ENCODE assay signal across 25 mouse cellular contexts in genomic region chr7:101624283-101624682, GRCm38 (mm10). TPM values are rescaled to one million over a fixed set of nuclear protein-coding genes. Genes with fewer than 3 reads are reported as not detected.
"Had no signal": no experiment of that assay in that cellular context is flagged by ENCODE, and none has a peak within 500 bp of the region (broad histone marks: within the 10 kb centered on the region; RNA-seq: fewer than 3 reads in every experiment).

No protein-coding gene starts in this region.

- ATAC-seq: liver, postnatal 0 days; lung, postnatal 0 days; midbrain, embryonic 13.5 days had no signal

- H3K9me3 ChIP-seq: kidney, embryonic 15.5 days; limb, embryonic 12.5 days; limb, embryonic 15.5 days; megakaryocyte, embryonic 14.5 days; midbrain, embryonic 10.5 days; midbrain, embryonic 13.5 days had no signal

- DNase-seq: kidney, postnatal 10 days; kidney, postnatal 36 days; layer of hippocampus, adult 9-11 months; left cerebral cortex, postnatal 4 days; liver, postnatal 0 days; thymus, adult 18-20 months; thymus, postnatal 36 days had no signal

- H3K4me1 ChIP-seq: kidney, embryonic 15.5 days; limb, embryonic 12.5 days; limb, embryonic 15.5 days had no signal

- H3K36me3 ChIP-seq: kidney, embryonic 15.5 days; limb, embryonic 12.5 days; limb, embryonic 15.5 days; midbrain, embryonic 10.5 days; midbrain, embryonic 13.5 days had no signal

- H3K27me3 ChIP-seq: limb, embryonic 12.5 days; limb, embryonic 15.5 days; midbrain, embryonic 13.5 days had no signal

- H3K4me2 ChIP-seq: kidney, embryonic 15.5 days; limb, embryonic 12.5 days; limb, embryonic 15.5 days; liver, embryonic 11.5 days; lung, embryonic 14.5 days; midbrain, embryonic 13.5 days had no signal

- H3K27ac ChIP-seq: kidney, embryonic 15.5 days; limb, embryonic 12.5 days; limb, embryonic 15.5 days; liver, embryonic 14.5 days; macrophage; midbrain, embryonic 10.5 days; midbrain, embryonic 13.5 days had no signal

- H3K9ac ChIP-seq: kidney, embryonic 15.5 days; limb, embryonic 12.5 days; limb, embryonic 15.5 days; liver, embryonic 14.5 days; liver, postnatal 0 days; lung, embryonic 14.5 days; midbrain, embryonic 13.5 days had no signal

- H3K4me3 ChIP-seq: kidney, embryonic 15.5 days; limb, embryonic 12.5 days; limb, embryonic 15.5 days; megakaryocyte, embryonic 14.5 days; midbrain, embryonic 10.5 days; midbrain, embryonic 13.5 days had no signal

RNA-seq across cellular contexts. Expression of gene Art2b, which starts 38.9 kb away (rescaled TPM):
- total RNA-seq: layer of hippocampus, postnatal 25 days; left cerebral cortex, adult 8-10 months; left cerebral cortex, postnatal 14 days; left cerebral cortex, postnatal 4 days had no signal
- polyA plus RNA-seq: kidney, embryonic 15.5 days; limb, embryonic 12.5 days; limb, embryonic 15.5 days; liver, embryonic 11.5 days; lung, embryonic 14.5 days; lung, postnatal 0 days; midbrain, embryonic 10.5 days; midbrain, embryonic 13.5 days; midbrain, embryonic 16.5 days; neural tube, embryonic 11.5 days; neural tube, embryonic 14.5 days; stomach, embryonic 16.5 days had no signal
